Mouse (Mus musculus) large intestine, adult 2 months (tissue): ENCODE measurements around the gene Gm20503. TPM values are rescaled to one million over a fixed set of nuclear protein-coding genes. Genes with fewer than 3 reads are reported as not detected.

Source experiments
- DNase-seq: peaks from one replicate; pipeline ENCODE4 v3.0.0-alpha.2; 2012; ENCODE audit warnings: low read depth, low spot score
- WGBS: fragments of 180-500 bp; shearing (Covaris S2); methylation state at CpG from one replicate; pipeline ENCODE4 v1.1.7; 2018; 5-methylcytosine and 5-hydroxymethylcytosine counted together
- polyA plus RNA-seq: library from polyadenylated mRNA; depleted of rRNA; stranded (reverse); fragments of >200 nt; gene quantifications from 2 replicates; pipeline ENCODE4 v1.2.3, GENCODE M21; 2012

The Gm20503 gene
- polyA plus RNA-seq, 1 experiment = not detected

GRCm38 (mm10) chr4:59003806-59004200 lies 793 bp downstream of the Gm20503 start:
- no peak for DNase-seq
- 11% methylated on average over 7 of the region's 7 CpGs for WGBS

GRCm38 (mm10) chr4:59006211-59006610 lies 3.2 kb downstream of the Gm20503 start:
- WGBS = 70% methylated on average over 8 of the region's 8 CpGs
- DNase-seq = no peak

- DNase-seq = no peak
- WGBS = 80% methylated on average over 6 of the region's 6 CpGs
Measured at GRCm38 (mm10) chr4:59007016-59007415, 4.0 kb downstream of the Gm20503 start.

- WGBS = 75% methylated on average over 5 of the region's 5 CpGs
- no peak for DNase-seq
Measured at GRCm38 (mm10) chr4:59007974-59008373, 5.0 kb downstream of the Gm20503 start.

- no peak for DNase-seq
- WGBS = 83% methylated on average over 7 of the region's 7 CpGs
Measured at GRCm38 (mm10) chr4:59009186-59009585, 6.2 kb downstream of the Gm20503 start.

- WGBS = 65% methylated on average over 4 of the region's 4 CpGs
- no peak for DNase-seq
Measured at GRCm38 (mm10) chr4:59009696-59010095, 6.7 kb downstream of the Gm20503 start.

GRCm38 (mm10) chr4:59011446-59011845 lies 8.4 kb downstream of the Gm20503 start:
- WGBS = 77% methylated on average over 3 of the region's 3 CpGs
- DNase-seq = no peak

GRCm38 (mm10) chr4:59015181-59015580 lies 12.2 kb downstream of the Gm20503 start:
- 85% methylated on average over 3 of the region's 3 CpGs for WGBS

GRCm38 (mm10) chr4:59016922-59017321 lies 13.9 kb downstream of the Gm20503 start:
- DNase-seq = no peak
- 73% methylated on average over 2 of the region's 2 CpGs for WGBS

More at GRCm38 (mm10) chr4:59015181-59015580, 12.2 kb downstream of the Gm20503 start:
- no peak for DNase-seq

- DNase-seq = no peak
- WGBS = 82% methylated on average over 10 of the region's 10 CpGs
Measured at GRCm38 (mm10) chr4:59034325-59034917, 31.4 kb downstream of the Gm20503 start.

- no peak for DNase-seq
- WGBS = 6% methylated on average over 76 of the region's 76 CpGs
Measured at GRCm38 (mm10) chr4:59034918-59035785, 32.1 kb downstream of the Gm20503 start, which contains the start of gene Gng10. Gene Gng10, plus strand, starts transcription at chr4:59035088.

- DNase-seq = no peak
- 66% methylated on average over 18 of the region's 18 CpGs for WGBS
Measured at GRCm38 (mm10) chr4:59035786-59036350, 32.9 kb downstream of the Gm20503 start.

- DNase-seq = peak; percentile 56
- WGBS = 53% methylated on average over 13 of the region's 13 CpGs
Measured at GRCm38 (mm10) chr4:59036490-59037127, 33.6 kb downstream of the Gm20503 start.

- DNase-seq = no peak
- 87% methylated on average over 3 of the region's 3 CpGs for WGBS
Measured at GRCm38 (mm10) chr4:59037525-59037924, 34.5 kb downstream of the Gm20503 start.

- no peak for DNase-seq
- 89% methylated on average over 11 of the region's 11 CpGs for WGBS
Measured at GRCm38 (mm10) chr4:59040397-59041287, 37.6 kb downstream of the Gm20503 start.

GRCm38 (mm10) chr4:59043074-59043473 lies 40.1 kb downstream of the Gm20503 start:
- 94% methylated on average over 5 of the region's 5 CpGs for WGBS
- DNase-seq = no peak

- 38% methylated on average over 6 of the region's 6 CpGs for WGBS
- DNase-seq = no peak
Measured at GRCm38 (mm10) chr4:59043891-59044290, 40.9 kb downstream of the Gm20503 start.

GRCm38 (mm10) chr4:59047222-59047621 lies 44.2 kb downstream of the Gm20503 start:
- 56% methylated on average over 3 of the region's 3 CpGs for WGBS

GRCm38 (mm10) chr4:59051081-59051480 lies 48.1 kb downstream of the Gm20503 start:
- 100% methylated on average over 1 of the region's 1 CpGs for WGBS
- DNase-seq = no peak

More at GRCm38 (mm10) chr4:59047222-59047621, 44.2 kb downstream of the Gm20503 start:
- DNase-seq = no peak
